Mouse (Mus musculus) CH12.LX (cell line): ENCODE results near the gene Krtap11-1. TPM values are rescaled to one million over a fixed set of nuclear protein-coding genes. Genes with fewer than 3 reads are reported as not detected.

ENCODE experiments used
- DNase-seq: peaks from one replicate; pipeline ENCODE4 v3.0.0-alpha.2; 2013; ENCODE audit errors: extremely low read depth
- H3K27ac ChIP-seq: 2 replicates; pipeline ENCODE4 v1.5.1; 2012; ENCODE audit warnings: low read depth, mild to moderate bottlenecking, control low read depth, moderate library complexity; ENCODE audit not compliant: insufficient read depth
- H3K27me3 ChIP-seq: replicated peaks from 2 replicates; pipeline ENCODE3; 2012; ENCODE audit warnings: inconsistent platforms
- H3K36me3 ChIP-seq, 2 experiments: replicated peaks in 1 of 2; 2 replicates each; pipeline versions ENCODE3 to v1.6.1; 2012; ENCODE audit warnings: inconsistent platforms in 1 of 2, low read length in 1 of 2, mild to moderate bottlenecking in 1 of 2, mixed read lengths in 1 of 2, moderate library complexity in 1 of 2; ENCODE audit not compliant: control insufficient read depth in 1 of 2, insufficient read depth in 1 of 2
- H3K4me1 ChIP-seq, 2 experiments: 2 replicates each; pipeline ENCODE4 v1.6.1; 2012; ENCODE audit warnings: inconsistent platforms in 1 of 2, moderate library complexity in 1 of 2; ENCODE audit not compliant: insufficient read depth in 2 of 2, control insufficient read depth in 1 of 2
- H3K4me2 ChIP-seq: 2 replicates; pipeline ENCODE4 v1.6.1; 2012; ENCODE audit warnings: low read depth, mild to moderate bottlenecking, control low read depth; ENCODE audit not compliant: poor library complexity, insufficient read depth, severe bottlenecking
- H3K4me3 ChIP-seq, 3 experiments: fragments of 150-350 bp in 1 of 3; sonication (generic) in 1 of 3; replicated peaks in 1 of 3; 2 replicates each; pipeline versions ENCODE3 to v1.5.1; 2011 to 2012; ENCODE audit warnings: low read depth in 2 of 3, low read length in 2 of 3, mild to moderate bottlenecking in 2 of 3, moderate library complexity in 2 of 3, control low read depth in 1 of 3, improper control_type of control experiment in 1 of 3, inconsistent platforms in 1 of 3, mixed read lengths in 1 of 3; ENCODE audit not compliant: poor library complexity in 1 of 3
- H3K79me2 ChIP-seq: replicated peaks from 2 replicates; pipeline ENCODE4 v1.6.1; 2012; ENCODE audit warnings: mild to moderate bottlenecking, moderate library complexity; ENCODE audit not compliant: control insufficient read depth, poor library complexity, insufficient read depth, severe bottlenecking; ENCODE audit errors: extremely low read depth
- H3K9ac ChIP-seq: 2 replicates; pipeline ENCODE4 v1.6.1; 2012; ENCODE audit warnings: low read depth, mild to moderate bottlenecking, control low read depth, moderate library complexity; ENCODE audit not compliant: insufficient read depth
- H3K9me3 ChIP-seq: replicated peaks from 2 replicates; pipeline ENCODE3; 2012; ENCODE audit warnings: low read length, inconsistent platforms, mixed read lengths
- BHLHE40 ChIP-seq: IDR thresholded peaks from 2 replicates; pipeline ENCODE4 v1.6.1; 2011; ENCODE audit warnings: mild to moderate bottlenecking, low read depth, low read length, improper control_type of control experiment
- CHD1 ChIP-seq: IDR thresholded peaks from 2 replicates; pipeline ENCODE4 v1.6.1; 2012; ENCODE audit warnings: low read depth, low read length, improper control_type of control experiment, inconsistent platforms
- CHD2 ChIP-seq: IDR thresholded peaks from 2 replicates; pipeline ENCODE4 v1.6.1; 2011; ENCODE audit warnings: low read length, improper control_type of control experiment
- CTCF ChIP-seq, 2 experiments: IDR thresholded peaks in 1 of 2; conservative IDR thresholded peaks in 1 of 2; 2 replicates each; pipeline ENCODE4 v1.5.1; 2011 to 2012; ENCODE audit warnings: low read depth in 2 of 2, low read length in 2 of 2, improper control_type of control experiment in 1 of 2, inconsistent platforms in 1 of 2, mild to moderate bottlenecking in 1 of 2, moderate library complexity in 1 of 2
- E2F4 ChIP-seq: IDR thresholded peaks from 2 replicates; pipeline ENCODE4 v1.6.1; 2011; ENCODE audit warnings: low read depth, low read length, improper control_type of control experiment; ENCODE audit not compliant: insufficient replicate concordance
- ELF1 ChIP-seq: IDR thresholded peaks from 2 replicates; pipeline ENCODE4 v1.6.1; 2014; ENCODE audit warnings: low read depth, mild to moderate bottlenecking, inconsistent platforms, low read length, improper control_type of control experiment
- EP300 ChIP-seq: IDR thresholded peaks from 2 replicates; pipeline ENCODE4 v1.6.1; 2011; ENCODE audit warnings: low read length, improper control_type of control experiment
- IRF4 ChIP-seq: IDR thresholded peaks from 2 replicates; pipeline ENCODE4 v1.6.1; 2014; ENCODE audit warnings: low read depth, mild to moderate bottlenecking, inconsistent platforms, low read length, improper control_type of control experiment
- MAFK ChIP-seq: IDR thresholded peaks from 2 replicates; pipeline ENCODE4 v1.6.1; 2011; ENCODE audit warnings: low read length, improper control_type of control experiment; ENCODE audit not compliant: insufficient replicate concordance
- MAX ChIP-seq: IDR thresholded peaks from 2 replicates; pipeline ENCODE4 v1.6.1; 2011; ENCODE audit warnings: low read length, improper control_type of control experiment
- MEF2A ChIP-seq: IDR thresholded peaks from 2 replicates; pipeline ENCODE4 v1.6.1; 2014; ENCODE audit warnings: low read depth, mild to moderate bottlenecking, inconsistent platforms, low read length, improper control_type of control experiment, borderline replicate concordance
- MXI1 ChIP-seq: IDR thresholded peaks from 2 replicates; pipeline ENCODE4 v1.6.1; 2011; ENCODE audit warnings: mild to moderate bottlenecking, low read depth, low read length, improper control_type of control experiment
- MYC ChIP-seq: IDR thresholded peaks from 2 replicates; pipeline ENCODE4 v1.6.1; 2011; ENCODE audit warnings: low read depth, mild to moderate bottlenecking, improper control_type of control experiment, low read length
- NRF1 ChIP-seq: IDR thresholded peaks from 2 replicates; pipeline ENCODE4 v1.6.1; 2014; ENCODE audit warnings: low read depth, mild to moderate bottlenecking, inconsistent platforms, low read length, improper control_type of control experiment, moderate library complexity
- PAX5 ChIP-seq: IDR thresholded peaks from 2 replicates; pipeline ENCODE4 v1.6.1; 2012; ENCODE audit warnings: low read length, inconsistent platforms, mixed read lengths
- POLR2A ChIP-seq: IDR thresholded peaks from 2 replicates; pipeline ENCODE4 v1.6.1; 2011; ENCODE audit warnings: low read depth, mild to moderate bottlenecking, improper control_type of control experiment, low read length
- RCOR1 ChIP-seq: conservative IDR thresholded peaks from 2 replicates; pipeline ENCODE4 v1.6.1; 2012; ENCODE audit warnings: low read depth, mild to moderate bottlenecking, inconsistent platforms, low read length, improper control_type of control experiment
- SIN3A ChIP-seq: IDR thresholded peaks from 2 replicates; pipeline ENCODE4 v1.6.1; 2012; ENCODE audit warnings: low read length, improper control_type of control experiment, inconsistent platforms
- TCF12 ChIP-seq: IDR thresholded peaks from 2 replicates; pipeline ENCODE4 v1.6.1; 2014; ENCODE audit warnings: low read depth, mild to moderate bottlenecking, inconsistent platforms, low read length, improper control_type of control experiment
- UBTF ChIP-seq: IDR thresholded peaks from 2 replicates; pipeline ENCODE4 v1.6.1; 2012; ENCODE audit warnings: low read depth, mild to moderate bottlenecking, inconsistent platforms, low read length, improper control_type of control experiment, moderate library complexity
- USF1 ChIP-seq: IDR thresholded peaks from 2 replicates; pipeline ENCODE4 v1.6.1; 2014; ENCODE audit warnings: low read depth, mild to moderate bottlenecking, inconsistent platforms, low read length, improper control_type of control experiment
- USF2 ChIP-seq: conservative IDR thresholded peaks from 2 replicates; pipeline ENCODE4 v1.6.1; 2011; ENCODE audit warnings: low read depth, low read length, improper control_type of control experiment
- ZC3H11A ChIP-seq: IDR thresholded peaks from 2 replicates; pipeline ENCODE4 v1.6.1; 2012; ENCODE audit warnings: low read depth, mild to moderate bottlenecking, inconsistent platforms, low read length, improper control_type of control experiment
- ZMIZ1 ChIP-seq: IDR thresholded peaks from 2 replicates; pipeline ENCODE4 v1.6.1; 2012; ENCODE audit warnings: low read depth, mild to moderate bottlenecking, inconsistent platforms, low read length, improper control_type of control experiment
- dilution Hi-C: fragments of 300-500 bp; cut with MboI; formaldehyde crosslinking; loops from 2 replicates; pipeline ENCODE4 v1.14.3; 2020; ENCODE audit warnings: low sequenced_read_pairs; ENCODE audit not compliant: extremely low pct_unique_long_range_greater_than_20kb, extremely low pct_ligation_motif_present
- in situ Hi-C: fragments of 300-500 bp; cut with MboI; formaldehyde crosslinking; loops from 3 replicates; pipeline ENCODE4 v1.14.3; 2019; ENCODE audit warnings: low sequenced_read_pairs, low pct_ligation_motif_present, low pct_unique_long_range_greater_than_20kb, mixed read lengths
- polyA plus RNA-seq: library from polyadenylated mRNA; unstranded; fragments of >175 nt; gene quantifications from 2 replicates; pipeline ENCODE4 v1.2.1, GENCODE M21; 2012; ENCODE audit warnings: low read depth; ENCODE audit not compliant: insufficient read length
- total RNA-seq, 2 experiments: library from RNA; depleted of rRNA; stranded (reverse); fragments of 300-350 nt in 1 of 2; fragments of >200 nt in 1 of 2; gene quantifications; 2 replicates each; pipeline ENCODE4 v1.2.3; 2012 to 2014

The Krtap11-1 gene
- total and polyA plus RNA-seq, 3 experiments, result not detected

- Histone ChIP-seq H3K79me2 (no peaks in the 10 kb centered on the region), H3K27me3 (no peaks in the 10 kb centered on the region), H3K36me3 (no peaks in the 10 kb centered on the region), H3K9me3 (peaks cover 84% of the 10 kb centered on the region), H3K4me3 (no peak overlapping the region), H3K9ac (no peak overlapping the region), H3K4me1 (no peaks in the 10 kb centered on the region), H3K4me2 (no peak overlapping the region), H3K27ac (no peak overlapping the region)
- no peak for DNase-seq
- dilution Hi-C loops, result no loop called here
- in situ Hi-C loops, result no loop called here
- no peak for TF ChIP-seq NRF1
- TF ChIP-seq CHD1, result no peak
- TF ChIP-seq E2F4, result no peak
- TF ChIP-seq MXI1, result no peak
- TF ChIP-seq TCF12, result no peak
- no peak for TF ChIP-seq USF1
- TF ChIP-seq MEF2A, result no peak
- TF ChIP-seq USF2, result no peak
- no peak for TF ChIP-seq POLR2A
- TF ChIP-seq ZMIZ1, result no peak
- TF ChIP-seq IRF4, result no peak
- TF ChIP-seq UBTF, result no peak
- TF ChIP-seq EP300, result no peak
- no peak for TF ChIP-seq SIN3A
- no peak for TF ChIP-seq ZC3H11A
These were observed 2.8 kb downstream of the Krtap11-1 start for GRCm38 (mm10) chr16:89568141-89568540.

GRCm38 (mm10) chr16:89550298-89550697, 20.7 kb downstream of the Krtap11-1 start:
- TF ChIP-seq CHD1 (no peak), PAX5 (no peak), IRF4 (no peak), CHD2 (no peak), CTCF (conservative IDR thresholded peaks at IDR 0.05 in 1 of 2, IDR thresholded peaks at IDR 0.05 in 1 of 2; ENCODE audit: low read depth in 2 of 2, low read length in 2 of 2) (no peak), BHLHE40 (no peak), RCOR1 (no peak), MAFK (no peak), EP300 (no peak), ELF1 (no peak), MYC (no peak), MAX (no peak), E2F4 (no peak), NRF1 (no peak)
- H3K27ac ChIP-seq, result no peak overlapping the region
- H3K9ac ChIP-seq, result no peak overlapping the region
- no peaks in the 10 kb centered on the region for H3K79me2 ChIP-seq
- no peaks in the 10 kb centered on the region for H3K36me3 ChIP-seq
- H3K4me2 ChIP-seq, result no peak overlapping the region
- no peaks in the 10 kb centered on the region for H3K27me3 ChIP-seq
- H3K4me3 ChIP-seq, result no peak overlapping the region
- in situ Hi-C loops (no loop called here), dilution Hi-C loops (no loop called here)
- peaks cover 46% of the 10 kb centered on the region for H3K9me3 ChIP-seq
- DNase-seq, result no peak
- no peaks in the 10 kb centered on the region for H3K4me1 ChIP-seq
